In genomic region chr15:87369836-87370235, GRCm38 (mm10) we compare ENCODE assay signal across 11 mouse cellular contexts.
"Had no signal": no experiment of that assay in that cellular context is flagged by ENCODE, and none has a peak within 500 bp of the region (broad histone marks: within the 10 kb centered on the region; RNA-seq: fewer than 3 reads in every experiment).

No protein-coding gene starts in this region.

- DNase-seq: cerebellum, adult 8-10 months; embryo, embryonic 11 days; forebrain, postnatal 0 days; gastrocnemius, adult 2 months; gastrocnemius, postnatal 10 days; gastrocnemius, postnatal 14 days; gastrocnemius, postnatal 25 days; gastrocnemius, postnatal 36 days; heart, adult 11 months; heart, adult 18-20 months; heart, adult 2 months had no signal
